Mouse (Mus musculus) lung, embryonic 14.5 days (tissue): ENCODE results near the gene Tbx3. TPM values are rescaled to one million over a fixed set of nuclear protein-coding genes. Genes with fewer than 3 reads are reported as not detected.

Experiments used
- ATAC-seq: fragments of 200-750 bp; cut with Nextera tagmentation; 2 replicates; pipeline ENCODE4 v1.8.0; 2017; ENCODE audit warnings: mild to moderate bottlenecking, moderate TSS enrichment, moderate library complexity; ENCODE audit not compliant: insufficient read depth
- DNase-seq: peaks from one replicate; pipeline ENCODE4 v3.0.0-alpha.2; 2015
- H3K27ac ChIP-seq: fragments of 300-500 bp; sonication (generic); 2 replicates; pipeline ENCODE4 v1.5.1; 2014; ENCODE audit warnings: low read depth, mild to moderate bottlenecking, moderate library complexity
- H3K27me3 ChIP-seq: fragments of 300-500 bp; sonication (generic); 2 replicates; pipeline ENCODE4 v1.6.1; 2014; ENCODE audit warnings: low read length, control low read depth; ENCODE audit not compliant: insufficient read depth
- H3K36me3 ChIP-seq: fragments of 300-500 bp; sonication (generic); 2 replicates; pipeline ENCODE4 v1.6.1; 2014; ENCODE audit warnings: control low read depth; ENCODE audit not compliant: insufficient read depth
- H3K4me1 ChIP-seq: fragments of 300-500 bp; sonication (generic); 2 replicates; pipeline ENCODE4 v1.6.1; 2014; ENCODE audit warnings: antibody characterized with exemption, control low read depth; ENCODE audit not compliant: insufficient read depth
- H3K4me2 ChIP-seq: fragments of 300-500 bp; sonication (generic); 2 replicates; pipeline ENCODE4 v1.6.1; 2014; ENCODE audit warnings: mild to moderate bottlenecking
- H3K4me3 ChIP-seq: fragments of 300-500 bp; sonication (generic); 2 replicates; pipeline ENCODE4 v1.5.1; 2014; ENCODE audit warnings: low read depth, low read length
- H3K9ac ChIP-seq: fragments of 300-500 bp; sonication (generic); 2 replicates; pipeline ENCODE4 v1.6.1; 2014
- H3K9me3 ChIP-seq: fragments of 300-500 bp; sonication (generic); 2 replicates; pipeline ENCODE4 v1.6.1; 2016; ENCODE audit warnings: low read depth, low read length, control low read depth
- CTCF ChIP-seq: IDR thresholded peaks from 2 replicates; pipeline ENCODE4 v1.5.1; 2016; ENCODE audit warnings: antibody characterized with exemption, low read depth
- WGBS: fragments of 180-500 bp; shearing (Covaris S2); extraction: QIAGEN DNeasy Blood & Tissue Kit; methylation state at CpG from one replicate; pipeline ENCODE4 v1.1.7; 2014; 5-methylcytosine and 5-hydroxymethylcytosine counted together
- polyA plus RNA-seq: library from polyadenylated mRNA; unstranded; fragments of >200 nt; fragmentation: Nextera tagmentation; extraction: Ambion mirVana; gene quantifications from 2 replicates; pipeline ENCODE4 v1.2.1, GENCODE M21; 2014

Gene Tbx3
- polyA plus RNA-seq, 1 experiment from 2014 or later: 82.1 TPM

DNA sequence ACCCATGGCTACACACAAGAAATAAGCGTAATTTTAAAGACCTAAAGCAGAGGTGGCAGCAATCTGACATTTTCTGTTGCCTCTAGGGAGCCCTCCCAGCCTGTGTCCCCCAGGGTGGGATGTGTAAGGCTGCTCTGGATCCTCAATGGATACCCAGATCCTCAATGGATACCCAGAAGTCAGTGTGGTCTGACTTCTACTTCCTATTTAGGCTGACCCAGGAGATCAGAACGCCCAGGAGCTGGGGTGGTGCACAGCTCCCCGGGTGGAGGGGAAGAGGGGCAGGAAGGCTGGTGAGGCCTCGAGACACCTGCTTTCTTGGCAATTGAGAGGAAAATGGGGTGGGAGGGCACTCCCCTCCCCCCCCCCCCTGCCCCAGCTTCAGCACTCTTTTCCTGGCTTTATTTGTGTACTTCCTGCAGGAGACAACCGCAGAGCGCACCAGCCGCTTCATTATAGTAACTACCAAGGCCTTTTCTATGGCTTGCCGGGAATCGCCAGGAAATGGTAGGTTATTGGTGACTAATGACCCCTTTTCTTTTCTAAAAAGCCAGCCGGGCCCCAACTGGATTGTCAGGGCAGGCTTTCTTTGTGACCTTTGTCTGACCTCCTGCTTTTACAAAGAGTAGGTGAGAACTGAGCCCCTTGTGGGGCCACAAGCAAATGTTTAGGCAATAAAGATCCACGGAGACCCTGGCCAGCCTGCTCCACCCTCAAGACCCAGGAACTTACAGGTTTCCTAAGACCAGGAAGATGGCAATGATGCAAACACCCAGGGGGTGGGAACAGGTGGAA, 50.2 kb downstream of the Tbx3 start:
- Histone ChIP-seq H3K4me1 (no peaks in the 10 kb centered on the region), H3K27ac (no peak overlapping the region), H3K4me2 (no peak overlapping the region), H3K4me3 (no peak overlapping the region), H3K9ac (no peak overlapping the region), H3K9me3 (no peaks in the 10 kb centered on the region), H3K36me3 (no peaks in the 10 kb centered on the region), H3K27me3 (no peaks in the 10 kb centered on the region)
- no peak for TF ChIP-seq CTCF
- 42% methylated on average over 11 of the region's 11 CpGs for WGBS
- DNase-seq (peak; percentile 37), ATAC-seq (no peak)

DNA sequence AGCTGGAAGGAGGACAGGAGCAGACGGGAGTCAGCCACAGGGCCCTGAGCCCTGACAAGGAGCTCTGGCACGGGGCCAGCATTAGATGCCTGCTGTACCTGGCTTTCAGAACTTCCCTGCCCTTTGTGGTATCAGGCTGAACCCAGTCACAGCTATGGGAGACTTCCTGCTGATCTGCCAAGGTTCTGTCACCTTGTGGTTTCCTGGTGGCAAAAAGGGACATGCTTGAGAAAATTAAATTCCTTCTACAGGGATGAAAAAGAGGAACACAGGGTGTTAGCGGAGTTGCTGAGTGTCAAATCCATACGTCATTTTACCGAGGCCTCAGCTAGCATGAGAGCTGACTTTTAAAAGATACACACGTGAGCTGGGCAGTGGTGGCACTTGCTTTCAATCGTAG, 62.5 kb downstream of the Tbx3 start:
- no peak for DNase-seq
- Histone ChIP-seq H3K4me1 (no peaks in the 10 kb centered on the region), H3K4me3 (no peak overlapping the region), H3K27me3 (no peaks in the 10 kb centered on the region), H3K9me3 (no peaks in the 10 kb centered on the region), H3K27ac (no peak overlapping the region), H3K9ac (no peak overlapping the region), H3K36me3 (no peaks in the 10 kb centered on the region), H3K4me2 (no peak overlapping the region)
- WGBS: 34% methylated on average over 7 of the region's 7 CpGs
- no peak for TF ChIP-seq CTCF
- no peak for ATAC-seq

Other genes with a start within 250 kb of the Tbx3 start
- gene Tbx5, start 162.0 kb downstream of the Tbx3 start, polyA plus RNA-seq: 57.7 and 59.4 TPM in 2 replicates